Mouse (Mus musculus) lung, embryonic 14.5 days (tissue): Measurements from ENCODE around the gene Mrs2. TPM values are rescaled to one million over a fixed set of nuclear protein-coding genes. Genes with fewer than 3 reads are reported as not detected.

Experiments
- ATAC-seq: fragments of 200-750 bp; cut with Nextera tagmentation; 2 replicates; pipeline ENCODE4 v1.8.0; 2017; ENCODE audit warnings: mild to moderate bottlenecking, moderate TSS enrichment, moderate library complexity; ENCODE audit not compliant: insufficient read depth
- DNase-seq: peaks from one replicate; pipeline ENCODE4 v3.0.0-alpha.2; 2015
- H3K27ac ChIP-seq: fragments of 300-500 bp; sonication (generic); 2 replicates; pipeline ENCODE4 v1.5.1; 2014; ENCODE audit warnings: low read depth, mild to moderate bottlenecking, moderate library complexity
- H3K27me3 ChIP-seq: fragments of 300-500 bp; sonication (generic); 2 replicates; pipeline ENCODE4 v1.6.1; 2014; ENCODE audit warnings: low read length, control low read depth; ENCODE audit not compliant: insufficient read depth
- H3K36me3 ChIP-seq: fragments of 300-500 bp; sonication (generic); 2 replicates; pipeline ENCODE4 v1.6.1; 2014; ENCODE audit warnings: control low read depth; ENCODE audit not compliant: insufficient read depth
- H3K4me1 ChIP-seq: fragments of 300-500 bp; sonication (generic); 2 replicates; pipeline ENCODE4 v1.6.1; 2014; ENCODE audit warnings: antibody characterized with exemption, control low read depth; ENCODE audit not compliant: insufficient read depth
- H3K4me2 ChIP-seq: fragments of 300-500 bp; sonication (generic); 2 replicates; pipeline ENCODE4 v1.6.1; 2014; ENCODE audit warnings: mild to moderate bottlenecking
- H3K4me3 ChIP-seq: fragments of 300-500 bp; sonication (generic); 2 replicates; pipeline ENCODE4 v1.5.1; 2014; ENCODE audit warnings: low read depth, low read length
- H3K9ac ChIP-seq: fragments of 300-500 bp; sonication (generic); 2 replicates; pipeline ENCODE4 v1.6.1; 2014
- H3K9me3 ChIP-seq: fragments of 300-500 bp; sonication (generic); 2 replicates; pipeline ENCODE4 v1.6.1; 2016; ENCODE audit warnings: low read depth, low read length, control low read depth
- CTCF ChIP-seq: IDR thresholded peaks from 2 replicates; pipeline ENCODE4 v1.5.1; 2016; ENCODE audit warnings: antibody characterized with exemption, low read depth
- whole genome bisulfite sequencing: fragments of 180-500 bp; shearing (Covaris S2); extraction: QIAGEN DNeasy Blood & Tissue Kit; methylation state at CpG from one replicate; pipeline ENCODE4 v1.1.7; 2014; 5-methylcytosine and 5-hydroxymethylcytosine counted together
- polyA plus RNA-seq: library from polyadenylated mRNA; unstranded; fragments of >200 nt; fragmentation: Nextera tagmentation; extraction: Ambion mirVana; gene quantifications from 2 replicates; pipeline ENCODE4 v1.2.1, GENCODE M21; 2014

Gene Mrs2
- polyA plus RNA-seq, result 25.9 and 26.5 TPM in 2 replicates

DNA sequence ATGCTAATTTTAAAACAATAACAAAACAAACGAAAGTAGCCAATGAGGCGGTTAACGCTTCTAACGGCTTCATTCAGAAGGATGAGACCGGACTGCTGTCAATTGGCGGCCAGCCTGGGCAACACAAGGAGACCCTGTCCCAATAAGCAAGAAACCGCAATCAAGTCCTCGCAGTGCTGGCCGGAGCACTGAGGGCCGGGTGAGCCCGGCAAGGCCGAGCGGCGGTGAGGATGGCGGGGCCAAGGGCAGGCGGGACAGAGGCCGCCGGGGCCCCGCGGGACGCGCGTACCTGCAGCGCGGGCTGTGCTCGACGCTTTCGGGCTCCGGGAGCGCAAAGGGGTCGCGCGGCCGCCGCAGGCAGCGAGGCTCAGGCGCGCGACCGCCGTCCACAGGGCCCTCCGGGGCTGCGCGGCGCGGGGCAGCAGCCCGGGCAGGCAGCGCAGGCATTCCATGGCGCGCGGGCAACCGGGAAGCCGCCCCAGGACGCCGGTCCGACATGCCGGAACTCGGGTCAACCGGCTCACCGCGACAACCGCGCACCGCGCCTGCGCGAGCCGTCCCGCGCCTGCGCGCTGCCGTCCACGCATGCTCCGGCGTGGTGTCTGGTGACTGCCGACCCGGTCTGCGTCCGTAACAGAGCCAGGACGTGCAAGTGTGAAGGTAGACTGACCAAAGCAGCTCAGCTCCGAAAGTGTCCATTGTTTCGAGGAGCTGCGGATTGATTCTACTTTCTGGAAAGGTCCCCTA lies at the start of gene Mrs2:
TSS of gene Mrs2 (minus strand) at position 587 of the 747 bp plus-strand sequence.
- Histone ChIP-seq H3K36me3 (peaks cover 7% of the 10 kb centered on the region; the same call in 1 of the 2 replicates), H3K4me3 (peak within 1 kb of the TSS; percentile 90), H3K27ac (peak within 1 kb of the TSS; percentile 70), H3K4me1 (peaks cover 7% of the 10 kb centered on the region; the same call in 1 of the 2 replicates), H3K4me2 (peak within 1 kb of the TSS; percentile 87), H3K9me3 (no peaks in the 10 kb centered on the region), H3K9ac (peak within 1 kb of the TSS; percentile 84), H3K27me3 (no peaks in the 10 kb centered on the region)
- TF ChIP-seq CTCF, result no peak
- DNase-seq (peak; percentile 94), ATAC-seq (peak; percentile 95)
- under 1% methylated on average over 81 of the region's 84 CpGs for WGBS

DNA sequence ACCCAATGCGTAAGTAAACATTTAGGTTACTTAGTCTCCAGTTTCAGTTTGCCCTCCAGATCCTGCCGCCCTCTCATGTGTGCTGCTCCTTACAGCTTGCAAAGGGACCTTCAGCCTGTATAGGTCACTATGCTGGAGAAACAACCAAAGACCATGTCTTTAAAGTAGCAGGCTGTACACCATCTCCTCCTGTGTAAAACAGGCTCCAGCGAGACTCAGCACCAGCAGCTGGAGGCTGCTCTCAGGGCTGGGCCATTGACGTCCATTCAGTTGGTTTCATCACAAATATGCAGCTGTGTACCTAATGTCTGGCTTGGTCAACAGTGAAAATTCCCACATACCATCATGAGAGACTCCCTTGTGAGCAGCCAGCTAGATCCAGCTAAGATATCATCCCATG lies 49.6 kb upstream of the Mrs2 start:
- Histone ChIP-seq H3K9me3 (no peaks in the 10 kb centered on the region), H3K36me3 (no peaks in the 10 kb centered on the region), H3K4me3 (no peak overlapping the region), H3K27me3 (no peaks in the 10 kb centered on the region), H3K4me1 (no peaks in the 10 kb centered on the region), H3K27ac (no peak overlapping the region), H3K9ac (no peak overlapping the region), H3K4me2 (no peak overlapping the region)
- DNase-seq, result no peak
- WGBS, result 51% methylated on average over 4 of the region's 4 CpGs
- TF ChIP-seq CTCF, result no peak
- 0 out of 2 replicates have a peak, but pooled peaks have one; percentile 35 for ATAC-seq

DNA sequence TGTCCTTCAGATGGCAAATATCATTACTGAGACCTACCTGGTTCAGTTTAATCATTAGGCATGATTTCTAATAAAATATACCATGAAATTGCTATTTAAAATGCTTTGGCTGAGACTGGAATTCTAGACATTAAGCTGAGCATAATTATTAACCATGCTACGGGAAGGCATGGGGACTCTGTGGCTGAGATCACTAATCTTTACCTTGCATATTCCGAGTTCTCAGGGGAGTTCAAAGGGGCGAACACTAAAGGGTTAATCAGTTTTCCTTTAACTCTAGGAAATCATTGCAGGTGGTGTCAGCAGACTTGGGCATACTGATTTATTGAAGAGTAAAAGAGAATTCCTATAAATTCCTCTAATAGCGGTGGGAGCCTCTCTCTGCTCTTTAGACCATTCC lies 47.0 kb upstream of the Mrs2 start:
- Histone ChIP-seq H3K4me1 (no peaks in the 10 kb centered on the region), H3K27ac (no peak overlapping the region), H3K9ac (no peak overlapping the region), H3K27me3 (no peaks in the 10 kb centered on the region), H3K4me2 (no peak overlapping the region), H3K4me3 (no peak overlapping the region), H3K9me3 (no peaks in the 10 kb centered on the region), H3K36me3 (no peaks in the 10 kb centered on the region)
- ATAC-seq (no peak), DNase-seq (no peak)
- no peak for TF ChIP-seq CTCF
- WGBS, result 71% methylated on average over 4 of the region's 4 CpGs

DNA sequence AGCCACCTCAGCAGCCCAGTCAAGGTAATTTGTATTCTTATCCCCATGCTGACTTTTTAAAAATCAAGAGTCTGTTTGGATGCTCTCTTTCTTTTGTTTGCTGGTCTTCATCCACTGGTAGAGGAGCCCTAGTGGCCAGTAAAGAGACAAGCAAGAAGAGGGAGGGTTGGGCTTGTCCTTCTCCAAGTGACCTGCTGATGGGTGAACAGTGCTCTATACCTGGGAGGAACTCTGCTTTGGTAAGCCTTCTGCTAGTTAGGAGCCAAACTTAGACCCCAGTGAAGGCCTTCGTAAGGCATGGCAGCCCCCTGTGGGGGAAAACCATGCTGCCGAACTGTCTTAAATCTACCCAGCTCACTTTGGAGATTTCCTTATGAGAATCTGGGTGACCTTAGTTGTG lies 46.5 kb upstream of the Mrs2 start:
- DNase-seq (no peak), ATAC-seq (no peak)
- TF ChIP-seq CTCF, result no peak
- H3K36me3 ChIP-seq, result no peaks in the 10 kb centered on the region
- no peaks in the 10 kb centered on the region for H3K27me3 ChIP-seq
- no peaks in the 10 kb centered on the region for H3K9me3 ChIP-seq
- H3K4me3 ChIP-seq, result no peak overlapping the region
- H3K4me2 ChIP-seq, result no peak overlapping the region
- H3K9ac ChIP-seq, result no peak overlapping the region
- 93% methylated on average over 2 of the region's 2 CpGs for WGBS
- H3K27ac ChIP-seq, result no peak overlapping the region
- no peaks in the 10 kb centered on the region for H3K4me1 ChIP-seq

DNA sequence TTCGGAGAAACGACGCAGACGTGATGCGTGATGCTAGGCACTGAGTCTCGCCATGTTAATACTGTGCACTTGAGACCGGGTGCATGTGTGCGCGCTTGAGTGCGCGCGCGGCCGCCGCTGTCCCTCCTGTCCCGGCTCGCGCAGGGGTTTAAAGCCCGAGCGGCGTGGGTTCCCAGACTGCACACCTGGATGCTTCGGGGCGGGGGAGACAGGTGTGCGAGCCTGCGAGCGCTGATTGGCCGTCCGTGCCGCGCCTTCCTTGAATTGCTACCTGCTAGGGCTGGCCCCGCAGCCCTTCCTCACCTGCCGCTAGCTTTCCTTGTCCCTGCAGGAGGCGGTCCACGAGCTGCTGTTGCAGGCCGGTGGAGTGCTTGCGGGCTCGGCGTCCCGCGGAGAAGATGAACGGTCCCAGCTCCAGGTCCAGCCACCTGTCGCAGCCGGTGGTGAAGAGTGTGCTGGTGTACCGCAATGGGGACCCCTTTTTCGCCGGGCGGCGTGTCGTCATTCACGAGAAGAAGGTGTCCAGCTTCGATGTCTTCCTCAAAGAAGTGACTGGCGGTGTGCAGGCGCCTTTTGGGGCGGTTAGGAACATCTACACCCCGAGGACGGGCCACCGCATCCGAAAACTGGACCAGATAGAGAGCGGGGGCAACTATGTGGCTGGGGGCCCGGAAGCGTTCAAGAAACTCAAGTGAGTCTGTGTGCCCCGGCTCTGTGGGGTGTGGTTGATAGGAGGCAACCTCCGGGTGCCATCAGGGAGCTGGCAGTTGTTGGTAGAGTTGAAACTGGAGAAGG lies 35.9 kb upstream of the Mrs2 start, which contains the start of gene Dcdc2a:
TSS of gene Dcdc2a (plus strand) at position 132 of the 795 bp plus-strand sequence.
- Histone ChIP-seq H3K4me3 (peak within 1 kb of the TSS; percentile 48), H3K4me2 (peak within 1 kb of the TSS; percentile 81), H3K36me3 (no peaks in the 10 kb centered on the region), H3K9ac (peak within 1 kb of the TSS; percentile 29), H3K9me3 (no peaks in the 10 kb centered on the region), H3K27me3 (peaks cover 24% of the 10 kb centered on the region), H3K4me1 (no peaks in the 10 kb centered on the region), H3K27ac (no peak within 1 kb of the TSS)
- DNase-seq, result peak; percentile 37
- 4% methylated on average over 63 of the region's 63 CpGs for WGBS
- TF ChIP-seq CTCF, result no peak
- peak; percentile 67 for ATAC-seq

DNA sequence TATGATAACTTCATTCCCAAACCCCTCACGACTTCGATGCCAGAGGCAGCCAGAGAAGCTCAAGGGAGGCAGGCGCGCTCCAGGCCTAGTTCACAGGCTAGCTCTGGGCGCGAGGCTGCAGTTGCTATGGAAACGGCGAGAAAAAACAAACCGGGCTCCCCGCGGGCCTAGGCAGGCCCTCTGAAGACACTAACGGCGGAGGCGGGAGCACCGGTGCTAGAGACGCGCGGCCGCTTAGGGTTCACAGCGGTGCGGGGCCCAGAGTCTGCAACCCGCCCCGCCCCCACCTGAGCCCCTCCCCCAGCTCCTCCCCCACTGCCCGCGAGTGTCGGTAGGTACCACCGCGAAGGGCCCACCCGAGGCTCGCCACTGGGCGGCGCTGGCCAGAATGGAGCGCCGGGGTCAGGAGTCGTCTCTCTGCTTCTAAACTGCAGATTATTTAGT lies 35.0 kb upstream of the Mrs2 start:
- no peak overlapping the region for H3K27ac ChIP-seq
- TF ChIP-seq CTCF, result peak; percentile 48

DNA sequence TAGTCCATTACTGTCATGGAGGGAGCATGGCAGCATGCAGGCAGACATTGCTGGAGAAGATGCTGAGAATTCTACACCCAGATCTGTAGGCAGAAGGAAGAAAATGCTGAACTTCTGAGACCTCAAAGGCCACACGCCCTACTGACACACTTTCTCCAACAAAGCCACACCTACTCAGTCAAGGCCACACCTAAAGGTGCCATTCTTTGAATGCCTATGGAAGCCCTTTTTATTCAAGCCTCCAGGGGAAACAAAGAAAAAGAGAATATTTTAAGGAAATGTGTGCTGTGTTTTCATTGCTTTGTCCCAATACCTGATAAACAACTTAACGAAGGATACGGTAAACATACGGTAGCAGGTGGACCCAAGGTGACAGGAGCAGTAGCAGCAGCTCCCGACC lies 32.5 kb upstream of the Mrs2 start:
- DNase-seq, result no peak
- Histone ChIP-seq H3K9me3 (peaks cover 5% of the 10 kb centered on the region; the same call in 1 of the 2 replicates), H3K4me3 (no peak overlapping the region), H3K9ac (no peak overlapping the region), H3K36me3 (no peaks in the 10 kb centered on the region), H3K4me1 (no peaks in the 10 kb centered on the region), H3K4me2 (no peak overlapping the region), H3K27ac (no peak overlapping the region), H3K27me3 (peaks cover 24% of the 10 kb centered on the region)
- WGBS, result 85% methylated on average over 5 of the region's 5 CpGs
- ATAC-seq, result no peak
- TF ChIP-seq CTCF, result no peak

More for the DNA sequence above, 35.0 kb upstream of the Mrs2 start:
- H3K4me3 ChIP-seq, result peak overlapping the region; percentile 48
- DNase-seq (peak; percentile 86), ATAC-seq (peak; percentile 94)
- no peaks in the 10 kb centered on the region; the same call in 1 of the 2 replicates for H3K9me3 ChIP-seq
- H3K27me3 ChIP-seq, result peaks cover 24% of the 10 kb centered on the region
- WGBS, result under 1% methylated on average over 35 of the region's 35 CpGs
- peak overlapping the region; percentile 29 for H3K9ac ChIP-seq
- H3K36me3 ChIP-seq, result no peaks in the 10 kb centered on the region
- H3K4me2 ChIP-seq, result peak overlapping the region; percentile 81
- no peaks in the 10 kb centered on the region for H3K4me1 ChIP-seq
